Mouse (Mus musculus) midbrain, embryonic 11.5 days (tissue): ENCODE measurements at regions not wholly inside any gene's neighbourhood (a gene's known extent, or its start where the extent isn't known, plus 50 kb on each side); places are given as distances from the start of the nearest gene placed in this dataset.

Source experiments
- ATAC-seq: fragments of 200-750 bp; cut with Nextera tagmentation; 2 replicates; pipeline ENCODE4 v1.8.0; 2017; ENCODE audit warnings: moderate TSS enrichment, moderate library complexity; ENCODE audit not compliant: low FRiP score
- DNase-seq: peaks from one replicate; pipeline ENCODE4 v3.0.0; 2015; ENCODE audit warnings: low spot score; ENCODE audit errors: missing footprints
- H3K27ac ChIP-seq: fragments of 300-500 bp; sonication (generic); 2 replicates; pipeline ENCODE4 v1.5.1; 2014; ENCODE audit warnings: low read depth, low read length
- H3K27me3 ChIP-seq: fragments of 300-500 bp; sonication (generic); 2 replicates; pipeline ENCODE4 v1.6.1; 2014; ENCODE audit warnings: mild to moderate bottlenecking, low read length, moderate library complexity, mixed read lengths; ENCODE audit not compliant: control insufficient read depth, insufficient read depth
- H3K36me3 ChIP-seq: fragments of 300-500 bp; sonication (generic); 2 replicates; pipeline ENCODE4 v1.6.1; 2014; ENCODE audit warnings: mild to moderate bottlenecking, low read length, moderate library complexity, mixed read lengths; ENCODE audit not compliant: control insufficient read depth, insufficient read depth
- H3K4me1 ChIP-seq: fragments of 300-500 bp; sonication (generic); 2 replicates; pipeline ENCODE4 v1.6.1; 2014; ENCODE audit warnings: low read length; ENCODE audit not compliant: control insufficient read depth, insufficient read depth
- H3K4me2 ChIP-seq: fragments of 300-500 bp; sonication (generic); 2 replicates; pipeline ENCODE4 v1.6.1; 2014; ENCODE audit warnings: mild to moderate bottlenecking, moderate library complexity
- H3K4me3 ChIP-seq: fragments of 300-500 bp; sonication (generic); 2 replicates; pipeline ENCODE4 v1.5.1; 2014; ENCODE audit warnings: low read depth, low read length
- H3K9ac ChIP-seq: fragments of 300-500 bp; sonication (generic); 2 replicates; pipeline ENCODE4 v1.6.1; 2014; ENCODE audit warnings: low read length
- H3K9me3 ChIP-seq: fragments of 300-500 bp; sonication (generic); 2 replicates; pipeline ENCODE4 v1.6.1; 2016; ENCODE audit warnings: low read length; ENCODE audit not compliant: control insufficient read depth
- WGBS: fragments of 180-500 bp; shearing (Covaris S2); extraction: QIAGEN DNeasy Blood & Tissue Kit; methylation state at CpG from one replicate; pipeline ENCODE4 v1.1.7; 2014; 5-methylcytosine and 5-hydroxymethylcytosine counted together

DNA sequence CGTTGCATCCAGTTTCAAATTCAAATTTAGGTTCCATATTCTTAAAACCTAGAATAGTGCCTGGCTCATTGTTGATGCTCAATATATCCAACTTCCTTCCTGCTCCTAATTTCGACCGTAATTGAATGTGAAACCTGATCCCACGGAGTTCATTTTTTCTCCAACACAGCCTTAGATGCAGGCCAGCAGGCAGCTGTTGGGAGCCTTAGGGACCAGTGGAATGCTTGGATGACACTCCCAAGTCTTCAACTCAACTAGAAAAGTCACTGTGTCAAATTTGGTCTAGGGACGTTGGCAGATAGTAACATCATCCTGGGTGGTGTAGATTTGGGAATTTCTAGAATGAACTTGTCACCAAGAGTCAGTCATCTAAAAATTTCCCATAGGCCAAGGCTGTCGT, 86.9 kb upstream of the Npas2 start:
- Histone ChIP-seq H3K4me1 (peaks cover 3% of the 10 kb centered on the region), H3K4me3 (no peak overlapping the region), H3K27me3 (no peaks in the 10 kb centered on the region), H3K9me3 (no peaks in the 10 kb centered on the region), H3K27ac (no peak overlapping the region), H3K9ac (no peak overlapping the region), H3K36me3 (no peaks in the 10 kb centered on the region), H3K4me2 (no peak overlapping the region)
- WGBS: 66% methylated on average over 6 of the region's 6 CpGs
- ATAC-seq: no peak
- no peak for DNase-seq

DNA sequence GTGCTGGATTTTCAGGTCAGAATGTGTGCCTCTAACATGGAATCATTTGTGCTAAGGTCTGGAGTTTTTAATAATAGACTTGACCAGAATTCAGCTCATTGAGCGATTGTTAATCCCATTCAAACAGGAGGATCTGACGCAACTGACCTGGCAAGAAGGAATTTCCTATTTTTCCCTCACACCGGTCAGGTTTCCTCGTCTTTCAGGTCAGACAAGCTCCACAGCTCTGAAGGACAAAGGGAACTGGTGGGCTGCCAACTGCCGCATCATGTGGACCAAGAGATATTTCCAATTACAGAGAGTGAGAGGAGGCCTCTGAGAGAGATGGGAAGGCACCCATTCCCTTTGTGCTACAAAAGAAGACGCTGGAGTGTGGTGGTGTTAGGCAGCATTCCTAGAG, 77.2 kb upstream of the Npas2 start:
- Histone ChIP-seq H3K4me3 (no peak overlapping the region), H3K4me2 (no peak overlapping the region), H3K27ac (no peak overlapping the region), H3K4me1 (no peaks in the 10 kb centered on the region), H3K27me3 (no peaks in the 10 kb centered on the region), H3K9ac (no peak overlapping the region), H3K36me3 (no peaks in the 10 kb centered on the region), H3K9me3 (no peaks in the 10 kb centered on the region)
- 88% methylated on average over 6 of the region's 6 CpGs for WGBS
- DNase-seq (no peak), ATAC-seq (no peak)

DNA sequence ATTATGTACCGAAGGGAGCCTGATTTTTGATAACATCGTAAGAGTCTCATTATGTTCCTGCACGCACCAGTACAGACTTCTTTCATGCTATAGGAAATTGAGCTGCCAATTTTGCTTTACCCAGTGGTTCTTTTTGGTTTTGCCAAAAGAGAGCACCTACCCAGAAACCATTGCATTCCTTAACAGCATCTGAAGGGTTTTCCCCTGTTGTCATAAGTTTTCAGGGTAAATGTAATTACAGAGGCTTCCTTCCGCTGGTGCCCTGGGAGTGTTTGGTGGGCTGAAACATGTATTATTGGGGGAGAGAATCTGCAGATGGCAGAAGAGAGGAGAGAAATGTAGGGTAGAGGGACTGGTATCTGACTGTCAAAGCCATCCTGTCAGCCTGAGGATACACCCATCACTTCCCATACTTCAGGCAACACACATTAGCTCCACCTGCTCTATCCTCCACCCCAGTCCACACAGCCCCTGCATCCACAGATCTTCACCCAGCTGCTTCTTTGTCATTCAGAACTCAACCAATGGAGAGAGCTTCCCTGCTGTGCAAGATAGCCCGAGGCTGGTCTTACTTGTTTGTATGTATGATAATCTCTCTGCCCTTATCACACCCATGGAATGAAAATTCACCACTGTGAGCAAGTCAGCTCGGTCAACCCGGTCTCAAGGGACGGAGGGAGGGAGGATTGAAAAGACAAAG, 71.1 kb upstream of the Npas2 start:
- Histone ChIP-seq H3K27ac (no peak overlapping the region), H3K9ac (no peak overlapping the region), H3K4me1 (peaks cover 5% of the 10 kb centered on the region; the same call in 1 of the 2 replicates), H3K4me2 (no peak overlapping the region), H3K27me3 (no peaks in the 10 kb centered on the region), H3K4me3 (no peak overlapping the region), H3K9me3 (no peaks in the 10 kb centered on the region), H3K36me3 (no peaks in the 10 kb centered on the region)
- WGBS: 63% methylated on average over 8 of the region's 8 CpGs
- no peak for DNase-seq
- peak; percentile 35; the same call in 1 of the 2 replicates for ATAC-seq

DNA sequence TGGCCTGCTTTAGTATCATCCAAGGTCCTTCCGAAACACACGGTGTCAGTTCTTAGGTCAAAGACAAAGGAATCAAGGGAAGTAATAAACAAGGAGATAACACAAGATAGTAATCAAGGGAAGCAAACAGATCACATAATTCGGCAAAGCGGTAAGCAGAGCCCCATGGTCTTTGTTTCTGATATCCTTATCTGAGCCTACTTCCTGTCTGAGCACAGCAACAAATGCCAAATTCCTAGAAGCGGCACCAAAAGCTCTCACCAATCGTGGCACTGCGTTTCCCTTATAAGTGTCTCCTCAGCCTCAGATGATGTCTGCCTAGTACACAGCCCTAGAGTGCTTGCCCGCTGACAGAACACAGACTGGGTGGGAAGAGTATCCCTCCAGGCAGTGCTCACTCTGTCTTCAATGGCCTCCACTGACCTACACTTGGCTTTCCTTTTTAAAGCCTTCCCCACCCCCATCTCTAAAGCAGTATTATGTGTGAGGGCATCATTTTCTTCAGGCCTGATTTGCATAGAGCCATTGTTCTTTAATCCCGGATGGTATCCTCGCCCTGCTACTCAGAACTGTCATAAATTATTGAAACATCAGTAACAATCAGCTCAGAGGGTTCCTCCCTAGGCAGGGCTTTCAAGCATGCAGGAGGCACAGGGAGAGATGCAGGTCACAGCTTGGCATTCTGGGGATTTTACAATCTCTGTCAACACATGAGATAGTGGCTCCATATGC, 70.3 kb upstream of the Npas2 start:
- WGBS: 69% methylated on average over 10 of the region's 10 CpGs
- Histone ChIP-seq H3K36me3 (no peaks in the 10 kb centered on the region), H3K27me3 (no peaks in the 10 kb centered on the region), H3K27ac (no peak overlapping the region; the same call in 1 of the 2 replicates), H3K4me2 (no peak overlapping the region), H3K9me3 (no peaks in the 10 kb centered on the region), H3K4me3 (no peak overlapping the region), H3K4me1 (peaks cover 5% of the 10 kb centered on the region; the same call in 1 of the 2 replicates), H3K9ac (no peak overlapping the region)
- ATAC-seq (peak; percentile 22; the same call in 1 of the 2 replicates), DNase-seq (no peak)

DNA sequence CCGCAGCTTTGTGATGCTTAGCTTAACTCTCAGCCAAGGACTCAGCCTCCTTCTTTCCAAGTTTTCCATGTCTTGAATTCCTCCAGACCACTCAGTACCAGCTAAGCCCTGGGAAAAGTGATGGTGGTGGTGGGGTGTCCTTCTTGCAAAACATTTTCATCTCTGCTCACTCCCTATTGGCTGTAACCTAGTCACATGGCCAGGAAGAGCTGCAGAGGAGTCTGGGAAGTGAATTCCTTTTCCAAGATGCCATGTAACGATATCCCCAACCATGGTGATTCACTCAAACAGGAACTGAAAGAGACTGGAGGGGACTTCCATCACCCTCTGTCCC, 69.8 kb upstream of the Npas2 start:
- Histone ChIP-seq H3K9ac (no peak overlapping the region), H3K27me3 (no peaks in the 10 kb centered on the region), H3K4me3 (no peak overlapping the region), H3K4me1 (peaks cover 5% of the 10 kb centered on the region; the same call in 1 of the 2 replicates), H3K4me2 (no peak overlapping the region), H3K27ac (no peak overlapping the region), H3K36me3 (no peaks in the 10 kb centered on the region), H3K9me3 (no peaks in the 10 kb centered on the region)
- 83% methylated on average over 2 of the region's 2 CpGs for WGBS
- ATAC-seq (peak; percentile 19; the same call in 1 of the 2 replicates), DNase-seq (peak; percentile 87)

DNA sequence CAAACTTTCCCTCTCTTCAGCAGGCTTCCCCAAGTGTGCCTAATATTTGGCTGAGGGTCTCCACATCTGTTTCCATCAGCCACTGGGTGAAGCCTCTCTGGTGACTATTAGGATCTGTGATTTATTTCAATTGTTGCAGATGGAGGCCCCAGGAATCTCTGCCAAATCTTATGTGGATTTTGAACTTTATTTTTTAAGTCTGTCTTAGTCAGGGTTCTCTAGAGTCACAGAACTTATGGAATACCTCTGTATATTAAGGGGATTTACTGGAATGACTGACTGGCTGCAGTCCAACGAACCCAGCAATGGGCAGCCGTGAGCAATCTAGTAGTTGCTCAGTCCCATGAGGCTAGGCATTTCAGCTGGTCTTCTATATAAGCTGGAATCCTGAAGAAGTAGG, 59.0 kb upstream of the Npas2 start:
- Histone ChIP-seq H3K36me3 (no peaks in the 10 kb centered on the region), H3K4me2 (no peak overlapping the region), H3K4me3 (no peak overlapping the region), H3K27me3 (no peaks in the 10 kb centered on the region), H3K4me1 (no peaks in the 10 kb centered on the region), H3K27ac (no peak overlapping the region), H3K9me3 (no peaks in the 10 kb centered on the region), H3K9ac (no peak overlapping the region)
- no peak for DNase-seq
- ATAC-seq: no peak
- 89% methylated on average over 2 of the region's 2 CpGs for WGBS

DNA sequence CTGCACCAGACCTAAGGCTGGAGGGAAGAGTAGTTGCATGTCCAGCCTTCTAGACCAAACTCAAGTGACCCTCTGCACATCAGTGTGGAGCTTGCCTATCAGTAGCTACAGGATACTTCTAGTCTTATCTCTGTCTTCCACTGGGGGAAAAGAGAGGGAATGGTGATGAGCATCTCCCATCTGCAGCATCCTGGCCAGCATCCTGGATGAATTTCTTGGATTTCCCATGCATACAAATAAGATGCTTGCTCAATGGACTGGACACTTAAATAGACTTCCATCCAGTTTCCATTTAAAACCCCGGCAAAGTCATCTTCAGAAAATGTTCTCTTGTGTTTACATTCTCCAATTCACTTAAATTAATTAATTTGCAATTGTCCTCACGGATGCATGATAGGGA, 50.5 kb upstream of the Npas2 start:
- H3K27me3 ChIP-seq: no peaks in the 10 kb centered on the region
- 81% methylated on average over 2 of the region's 2 CpGs for WGBS
- H3K4me1 ChIP-seq: no peaks in the 10 kb centered on the region
- H3K4me3 ChIP-seq: no peak overlapping the region
- H3K4me2 ChIP-seq: no peak overlapping the region
- no peak overlapping the region for H3K27ac ChIP-seq
- ATAC-seq (no peak), DNase-seq (peak; percentile 56)
- H3K9ac ChIP-seq: no peak overlapping the region
- no peaks in the 10 kb centered on the region for H3K9me3 ChIP-seq
- H3K36me3 ChIP-seq: no peaks in the 10 kb centered on the region

DNA sequence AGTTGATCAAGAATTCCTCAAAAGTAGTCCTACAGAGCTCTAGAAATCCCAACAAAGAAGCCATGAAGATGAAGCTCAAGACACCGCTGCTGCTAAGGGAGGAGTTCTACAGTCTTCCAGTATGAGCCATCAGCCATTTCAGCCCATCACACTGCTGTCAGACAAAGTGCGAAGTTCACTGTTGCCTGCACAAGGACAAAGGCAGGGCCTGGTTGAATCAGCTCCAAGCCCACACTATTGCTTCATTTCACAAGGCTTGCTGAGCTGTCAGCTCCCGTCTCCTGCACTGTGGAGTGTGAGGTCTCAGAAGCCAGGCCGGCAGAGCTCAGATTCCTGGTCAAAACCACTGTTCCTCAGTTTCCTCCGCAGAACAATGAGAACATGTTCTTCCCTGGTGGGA, 49.9 kb upstream of the Npas2 start:
- no peak overlapping the region for H3K9ac ChIP-seq
- H3K4me1 ChIP-seq: no peaks in the 10 kb centered on the region
- H3K4me3 ChIP-seq: no peak overlapping the region
- H3K27me3 ChIP-seq: no peaks in the 10 kb centered on the region
- H3K27ac ChIP-seq: no peak overlapping the region
- H3K9me3 ChIP-seq: no peaks in the 10 kb centered on the region
- ATAC-seq (no peak), DNase-seq (peak; percentile 39)
- 85% methylated on average over 5 of the region's 5 CpGs for WGBS
- H3K4me2 ChIP-seq: no peak overlapping the region
- H3K36me3 ChIP-seq: no peaks in the 10 kb centered on the region
